Mouse (Mus musculus): ENCODE measurements at regions not wholly inside any gene's neighbourhood (a gene's known extent, or its start where the extent isn't known, plus 50 kb on each side); places are given as distances from the start of the nearest gene placed in this dataset.

- H3K36me3 ChIP-seq (ENCODE audit: control insufficient read depth, insufficient read depth, low read length), result no peaks in the 10 kb centered on the region
- H3K9me3 ChIP-seq (replicated peaks; ENCODE audit: control insufficient read depth, low read length), result no peaks in the 10 kb centered on the region
- no peak overlapping the region for H3K4me2 ChIP-seq
- WGBS (ENCODE audit: insufficient replicate concordance), result 77% methylated on average over 10 of the region's 10 CpGs
- no peaks in the 10 kb centered on the region for H3K27me3 ChIP-seq (ENCODE audit: control insufficient read depth, insufficient read depth, low read length)
- no peaks in the 10 kb centered on the region for H3K4me1 ChIP-seq (ENCODE audit: control insufficient read depth, insufficient read depth, low read length)
- H3K9ac ChIP-seq (ENCODE audit: low read depth, low read length), result no peak overlapping the region
- no peak for ATAC-seq (replicated peaks; ENCODE audit: insufficient number of reproducible peaks, low FRiP score, low TSS enrichment)
- H3K4me3 ChIP-seq (ENCODE audit: low read depth, low read length), result no peak overlapping the region
- no peak overlapping the region for H3K27ac ChIP-seq (ENCODE audit: low read depth, low read length)
Observed at GRCm38 (mm10) chr8:34385806-34386439, 274.4 kb upstream of the Gm10131 start.

- WGBS (ENCODE audit: insufficient replicate concordance), result 80% methylated on average over 19 of the region's 19 CpGs
- no peak overlapping the region for H3K9ac ChIP-seq (ENCODE audit: low read depth, low read length)
Observed at GRCm38 (mm10) chr8:34380615-34381014, 269.1 kb upstream of the Gm10131 start.

GRCm38 (mm10) chr8:34377154-34377553, 265.6 kb upstream of the Gm10131 start:
- Histone ChIP-seq H3K4me3 (ENCODE audit: low read depth, low read length) (no peak overlapping the region), H3K36me3 (ENCODE audit: control insufficient read depth, insufficient read depth, low read length) (no peaks in the 10 kb centered on the region), H3K9ac (ENCODE audit: low read depth, low read length) (no peak overlapping the region), H3K27ac (ENCODE audit: low read depth, low read length) (no peak overlapping the region), H3K4me1 (ENCODE audit: control insufficient read depth, insufficient read depth, low read length) (no peaks in the 10 kb centered on the region), H3K4me2 (no peak overlapping the region), H3K27me3 (ENCODE audit: control insufficient read depth, insufficient read depth, low read length) (no peaks in the 10 kb centered on the region), H3K9me3 (replicated peaks; ENCODE audit: control insufficient read depth, low read length) (no peaks in the 10 kb centered on the region)
- ATAC-seq (replicated peaks; ENCODE audit: insufficient number of reproducible peaks, low FRiP score, low TSS enrichment), result no peak
- WGBS (ENCODE audit: insufficient replicate concordance), result 25% methylated on average over 3 of the region's 3 CpGs

More at GRCm38 (mm10) chr8:34380615-34381014, 269.1 kb upstream of the Gm10131 start:
- no peaks in the 10 kb centered on the region for H3K27me3 ChIP-seq (ENCODE audit: control insufficient read depth, insufficient read depth, low read length)
- no peak overlapping the region for H3K4me3 ChIP-seq (ENCODE audit: low read depth, low read length)
- H3K4me2 ChIP-seq, result no peak overlapping the region
- H3K27ac ChIP-seq (ENCODE audit: low read depth, low read length), result no peak overlapping the region
- H3K4me1 ChIP-seq (ENCODE audit: control insufficient read depth, insufficient read depth, low read length), result no peaks in the 10 kb centered on the region
- no peaks in the 10 kb centered on the region for H3K36me3 ChIP-seq (ENCODE audit: control insufficient read depth, insufficient read depth, low read length)
- no peak for ATAC-seq (replicated peaks; ENCODE audit: insufficient number of reproducible peaks, low FRiP score, low TSS enrichment)
- H3K9me3 ChIP-seq (replicated peaks; ENCODE audit: control insufficient read depth, low read length), result no peaks in the 10 kb centered on the region

- no peak for ATAC-seq (replicated peaks; ENCODE audit: insufficient number of reproducible peaks, low FRiP score, low TSS enrichment)
- no peaks in the 10 kb centered on the region for H3K27me3 ChIP-seq (ENCODE audit: control insufficient read depth, insufficient read depth, low read length)
Observed at GRCm38 (mm10) chr8:34374242-34374641, 262.7 kb upstream of the Gm10131 start.

GRCm38 (mm10) chr8:34372666-34372980, 261.1 kb upstream of the Gm10131 start:
- Histone ChIP-seq H3K9me3 (replicated peaks; ENCODE audit: control insufficient read depth, low read length) (no peaks in the 10 kb centered on the region), H3K4me2 (no peak overlapping the region), H3K4me1 (ENCODE audit: control insufficient read depth, insufficient read depth, low read length) (0 out of 2 replicates have a peak, but pooled peaks cover 4% of the 10 kb centered on the region), H3K9ac (ENCODE audit: low read depth, low read length) (no peak overlapping the region), H3K27me3 (ENCODE audit: control insufficient read depth, insufficient read depth, low read length) (no peaks in the 10 kb centered on the region; the same call in 1 of the 2 replicates), H3K4me3 (ENCODE audit: low read depth, low read length) (no peak overlapping the region), H3K27ac (ENCODE audit: low read depth, low read length) (no peak overlapping the region), H3K36me3 (ENCODE audit: control insufficient read depth, insufficient read depth, low read length) (no peaks in the 10 kb centered on the region)
- WGBS (ENCODE audit: insufficient replicate concordance), result 73% methylated on average over 6 of the region's 6 CpGs
- no peak for ATAC-seq (replicated peaks; ENCODE audit: insufficient number of reproducible peaks, low FRiP score, low TSS enrichment)

More at GRCm38 (mm10) chr8:34374242-34374641, 262.7 kb upstream of the Gm10131 start:
- H3K4me1 ChIP-seq (ENCODE audit: control insufficient read depth, insufficient read depth, low read length), result 0 out of 2 replicates have a peak, but pooled peaks cover 4% of the 10 kb centered on the region
- no peak overlapping the region for H3K4me2 ChIP-seq
- no peak overlapping the region for H3K27ac ChIP-seq (ENCODE audit: low read depth, low read length)
- no peaks in the 10 kb centered on the region for H3K9me3 ChIP-seq (replicated peaks; ENCODE audit: control insufficient read depth, low read length)
- WGBS (ENCODE audit: insufficient replicate concordance), result 80% methylated on average over 9 of the region's 9 CpGs
- H3K36me3 ChIP-seq (ENCODE audit: control insufficient read depth, insufficient read depth, low read length), result no peaks in the 10 kb centered on the region
- H3K4me3 ChIP-seq (ENCODE audit: low read depth, low read length), result no peak overlapping the region
- H3K9ac ChIP-seq (ENCODE audit: low read depth, low read length), result no peak overlapping the region

- no peak overlapping the region for H3K4me2 ChIP-seq
- no peaks in the 10 kb centered on the region; the same call in 1 of the 2 replicates for H3K27me3 ChIP-seq (ENCODE audit: control insufficient read depth, insufficient read depth, low read length)
- 86% methylated on average over 17 of the region's 17 CpGs for WGBS (ENCODE audit: insufficient replicate concordance)
- H3K36me3 ChIP-seq (ENCODE audit: control insufficient read depth, insufficient read depth, low read length), result no peaks in the 10 kb centered on the region
- no peak overlapping the region for H3K9ac ChIP-seq (ENCODE audit: low read depth, low read length)
- ATAC-seq (replicated peaks; ENCODE audit: insufficient number of reproducible peaks, low FRiP score, low TSS enrichment), result no peak
- no peaks in the 10 kb centered on the region for H3K9me3 ChIP-seq (replicated peaks; ENCODE audit: control insufficient read depth, low read length)
- no peak overlapping the region for H3K4me3 ChIP-seq (ENCODE audit: low read depth, low read length)
- no peak overlapping the region for H3K27ac ChIP-seq (ENCODE audit: low read depth, low read length)
- 0 out of 2 replicates have a peak, but pooled peaks cover 4% of the 10 kb centered on the region for H3K4me1 ChIP-seq (ENCODE audit: control insufficient read depth, insufficient read depth, low read length)
Observed at GRCm38 (mm10) chr8:34371973-34372665, 260.6 kb upstream of the Gm10131 start.

- Histone ChIP-seq H3K36me3 (ENCODE audit: control insufficient read depth, insufficient read depth, low read length) (no peaks in the 10 kb centered on the region), H3K9ac (ENCODE audit: low read depth, low read length) (no peak overlapping the region), H3K27ac (ENCODE audit: low read depth, low read length) (no peak overlapping the region), H3K27me3 (ENCODE audit: control insufficient read depth, insufficient read depth, low read length) (no peaks in the 10 kb centered on the region; the same call in 1 of the 2 replicates), H3K4me2 (no peak overlapping the region), H3K9me3 (replicated peaks; ENCODE audit: control insufficient read depth, low read length) (no peaks in the 10 kb centered on the region), H3K4me3 (ENCODE audit: low read depth, low read length) (no peak overlapping the region), H3K4me1 (ENCODE audit: control insufficient read depth, insufficient read depth, low read length) (0 out of 2 replicates have a peak, but pooled peaks cover 4% of the 10 kb centered on the region)
- no peak for ATAC-seq (replicated peaks; ENCODE audit: insufficient number of reproducible peaks, low FRiP score, low TSS enrichment)
- 49% methylated on average over 5 of the region's 5 CpGs for WGBS (ENCODE audit: insufficient replicate concordance)
Observed at GRCm38 (mm10) chr8:34371391-34371790, 259.9 kb upstream of the Gm10131 start.

- Histone ChIP-seq H3K27ac (ENCODE audit: low read depth, low read length) (no peak overlapping the region), H3K4me3 (ENCODE audit: low read depth, low read length) (no peak overlapping the region), H3K36me3 (ENCODE audit: control insufficient read depth, insufficient read depth, low read length) (no peaks in the 10 kb centered on the region), H3K27me3 (ENCODE audit: control insufficient read depth, insufficient read depth, low read length) (no peaks in the 10 kb centered on the region; the same call in 1 of the 2 replicates), H3K9me3 (replicated peaks; ENCODE audit: control insufficient read depth, low read length) (no peaks in the 10 kb centered on the region), H3K4me2 (no peak overlapping the region), H3K9ac (ENCODE audit: low read depth, low read length) (no peak overlapping the region), H3K4me1 (ENCODE audit: control insufficient read depth, insufficient read depth, low read length) (0 out of 2 replicates have a peak, but pooled peaks cover 4% of the 10 kb centered on the region)
- no peak for ATAC-seq (replicated peaks; ENCODE audit: insufficient number of reproducible peaks, low FRiP score, low TSS enrichment)
- WGBS (ENCODE audit: insufficient replicate concordance), result 60% methylated on average over 2 of the region's 2 CpGs
Observed at GRCm38 (mm10) chr8:34368556-34368955, 257.0 kb upstream of the Gm10131 start.

Measured in heart, embryonic 11.5 days (tissue).